Mouse (Mus musculus): ENCODE results near the gene Amot.

Amot gene

GRCm38 (mm10) chrX:145479942-145480341 is 25.0 kb downstream of the Amot start:
- DNase-seq, result no peak

GRCm38 (mm10) chrX:145477725-145478194 is 27.2 kb downstream of the Amot start:
- no peak for DNase-seq

- DNase-seq, result no peak
Observed at GRCm38 (mm10) chrX:145477003-145477724, 27.8 kb downstream of the Amot start.

GRCm38 (mm10) chrX:145468264-145468663 is 36.7 kb downstream of the Amot start:
- DNase-seq, result no peak

GRCm38 (mm10) chrX:145463524-145463923 is 41.5 kb downstream of the Amot start:
- no peak for DNase-seq

GRCm38 (mm10) chrX:145461339-145461738 is 43.6 kb downstream of the Amot start:
- no peak for DNase-seq

GRCm38 (mm10) chrX:145456251-145456650 is 48.7 kb downstream of the Amot start:
- DNase-seq, result no peak

- no peak for DNase-seq
Observed at GRCm38 (mm10) chrX:145455629-145456028, 49.4 kb downstream of the Amot start.

GRCm38 (mm10) chrX:145454828-145455227 is 50.2 kb downstream of the Amot start:
- DNase-seq, result no peak

- no peak for DNase-seq
Observed at GRCm38 (mm10) chrX:145441526-145441925, 63.5 kb downstream of the Amot start.

GRCm38 (mm10) chrX:145433652-145434051 is 71.3 kb downstream of the Amot start:
- DNase-seq, result no peak

GRCm38 (mm10) chrX:145430836-145431570 is 74.0 kb downstream of the Amot start:
- no peak for DNase-seq

GRCm38 (mm10) chrX:145428811-145429210 is 76.2 kb downstream of the Amot start:
- no peak for DNase-seq

GRCm38 (mm10) chrX:145424026-145424425 is 81.0 kb downstream of the Amot start:
- no peak for DNase-seq

- DNase-seq, result no peak
Observed at GRCm38 (mm10) chrX:145414319-145414718, 90.7 kb downstream of the Amot start.

- no peak for DNase-seq
Observed at GRCm38 (mm10) chrX:145411425-145411824, 93.6 kb downstream of the Amot start.

- DNase-seq, result no peak
Observed at GRCm38 (mm10) chrX:145406052-145406451, 98.9 kb downstream of the Amot start.

- no peak for DNase-seq
Observed at GRCm38 (mm10) chrX:145401926-145402325, 103.1 kb downstream of the Amot start.

- DNase-seq, result no peak
Observed at GRCm38 (mm10) chrX:145399236-145399635, 105.7 kb downstream of the Amot start.
